Mouse (Mus musculus) neural tube, embryonic 15.5 days (tissue): ENCODE measurements around the gene Tlcd2. TPM values are rescaled to one million over a fixed set of nuclear protein-coding genes. Genes with fewer than 3 reads are reported as not detected.

Experiments used
- ATAC-seq: fragments of 200-750 bp; cut with Nextera tagmentation; 2 replicates; pipeline ENCODE4 v1.8.0; 2017; ENCODE audit warnings: mild to moderate bottlenecking, moderate TSS enrichment, moderate library complexity; ENCODE audit not compliant: low FRiP score
- H3K27ac ChIP-seq: fragments of 300-500 bp; sonication (generic); replicated peaks from 2 replicates; pipeline ENCODE4 v1.5.1; 2015; ENCODE audit warnings: mild to moderate bottlenecking, inconsistent platforms
- H3K27me3 ChIP-seq: fragments of 300-500 bp; sonication (generic); replicated peaks from 2 replicates; pipeline ENCODE4 v1.6.1; 2015; ENCODE audit warnings: inconsistent platforms
- H3K36me3 ChIP-seq: fragments of 300-500 bp; sonication (generic); 2 replicates; pipeline ENCODE4 v1.6.1; 2015; ENCODE audit warnings: inconsistent platforms
- H3K4me1 ChIP-seq: fragments of 300-500 bp; sonication (generic); 2 replicates; pipeline ENCODE4 v1.6.1; 2015; ENCODE audit warnings: inconsistent platforms
- H3K4me2 ChIP-seq: fragments of 300-500 bp; sonication (generic); 2 replicates; pipeline ENCODE4 v1.6.1; 2015; ENCODE audit warnings: inconsistent platforms, mild to moderate bottlenecking, moderate library complexity
- H3K4me3 ChIP-seq: fragments of 300-500 bp; sonication (generic); replicated peaks from 2 replicates; pipeline ENCODE4 v1.5.1; 2015; ENCODE audit warnings: mild to moderate bottlenecking, inconsistent platforms
- H3K9ac ChIP-seq: fragments of 300-500 bp; sonication (generic); replicated peaks from 2 replicates; pipeline ENCODE4 v1.6.1; 2015; ENCODE audit warnings: mild to moderate bottlenecking, inconsistent platforms
- H3K9me3 ChIP-seq: fragments of 300-500 bp; sonication (generic); replicated peaks from 2 replicates; pipeline ENCODE4 v1.6.1; 2016; ENCODE audit warnings: inconsistent platforms
- WGBS: fragments of 180-500 bp; shearing (Covaris S2); methylation state at CpG from one replicate; pipeline ENCODE4 v1.1.7; 2015; ENCODE audit warnings: mixed read lengths; 5-methylcytosine and 5-hydroxymethylcytosine counted together
- polyA plus RNA-seq: library from polyadenylated mRNA; unstranded; fragments of >200 nt; fragmentation: Nextera tagmentation; extraction: Ambion mirVana; gene quantifications from 2 replicates; pipeline ENCODE4 v1.2.1, GENCODE M21; 2015

Tlcd2 gene
- polyA plus RNA-seq, 1 experiment from 2014 or later, result 2.4 TPM

GRCm38 (mm10) chr11:75429019-75429705 is 32.4 kb upstream of the Tlcd2 start:
- no peaks in the 10 kb centered on the region for H3K27me3 ChIP-seq
- WGBS, result 89% methylated on average over 9 of the region's 9 CpGs
- no peaks in the 10 kb centered on the region for H3K9me3 ChIP-seq
- no peak overlapping the region for H3K27ac ChIP-seq
- no peak overlapping the region for H3K4me3 ChIP-seq
- peaks cover 7% of the 10 kb centered on the region for H3K4me1 ChIP-seq
- ATAC-seq, result no peak
- H3K9ac ChIP-seq, result no peak overlapping the region
- H3K4me2 ChIP-seq, result no peak overlapping the region
- no peaks in the 10 kb centered on the region for H3K36me3 ChIP-seq

- Histone ChIP-seq H3K9ac (no peak overlapping the region), H3K4me1 (peaks cover 7% of the 10 kb centered on the region), H3K4me3 (no peak overlapping the region), H3K9me3 (no peaks in the 10 kb centered on the region), H3K27me3 (no peaks in the 10 kb centered on the region), H3K4me2 (peak overlapping the region; percentile 15), H3K27ac (peak overlapping the region; percentile 3; the same call in 1 of the 2 replicates), H3K36me3 (no peaks in the 10 kb centered on the region)
- peak; percentile 61; the same call in 1 of the 2 replicates for ATAC-seq
- WGBS, result 59% methylated on average over 11 of the region's 11 CpGs
Observed at GRCm38 (mm10) chr11:75431307-75431706, 30.2 kb upstream of the Tlcd2 start.

DNA sequence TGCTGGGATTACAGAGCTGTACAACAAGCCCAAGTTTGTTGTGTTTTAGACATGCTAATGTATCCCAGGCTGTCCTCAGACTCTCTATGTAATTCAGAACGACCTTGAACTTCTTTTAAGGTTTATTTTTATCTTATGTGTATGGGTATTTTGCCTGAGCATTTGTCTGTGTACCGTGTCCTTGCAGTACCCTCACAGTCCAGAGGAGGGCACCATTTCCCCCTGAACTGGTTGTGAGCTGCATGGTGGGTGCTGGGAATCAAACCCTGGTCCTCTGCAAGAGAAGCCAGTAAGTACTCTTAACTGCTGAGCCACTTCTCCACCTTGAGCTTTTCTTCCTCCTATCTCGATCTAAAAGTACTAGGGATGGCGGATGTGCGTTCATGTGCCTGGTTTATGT is 27.4 kb upstream of the Tlcd2 start:
- no peak for ATAC-seq

DNA sequence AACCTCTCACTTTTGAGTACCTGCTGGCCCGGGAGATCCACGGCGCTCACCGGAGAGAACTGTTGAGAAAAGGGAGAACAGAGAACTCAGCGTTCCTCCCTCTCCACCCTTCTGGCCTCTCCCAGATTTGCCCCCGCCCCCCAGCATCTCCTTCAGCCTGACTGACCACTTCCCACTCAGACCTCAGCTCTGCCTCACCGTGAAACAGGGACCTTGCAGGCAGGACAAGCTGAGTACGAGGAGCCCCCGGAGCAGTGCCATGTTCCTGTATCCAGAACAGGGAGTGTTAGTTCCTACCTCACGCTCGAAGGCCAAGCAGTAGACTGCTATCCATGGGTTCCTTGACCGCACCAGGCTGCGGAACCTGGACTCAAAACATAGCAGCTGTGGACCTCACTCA is 23.3 kb upstream of the Tlcd2 start:
- WGBS, result 88% methylated on average over 13 of the region's 13 CpGs
- H3K27ac ChIP-seq, result no peak overlapping the region
- H3K4me1 ChIP-seq, result no peaks in the 10 kb centered on the region
- ATAC-seq, result no peak
- no peaks in the 10 kb centered on the region for H3K9me3 ChIP-seq
- peaks cover 22% of the 10 kb centered on the region for H3K36me3 ChIP-seq
- H3K9ac ChIP-seq, result no peak overlapping the region
- H3K4me2 ChIP-seq, result no peak overlapping the region
- no peaks in the 10 kb centered on the region for H3K27me3 ChIP-seq
- no peak overlapping the region for H3K4me3 ChIP-seq

More for the DNA sequence above, 27.4 kb upstream of the Tlcd2 start:
- WGBS, result 92% methylated on average over 5 of the region's 5 CpGs
- no peak overlapping the region for H3K27ac ChIP-seq
- H3K4me1 ChIP-seq, result peaks cover 7% of the 10 kb centered on the region
- no peaks in the 10 kb centered on the region for H3K9me3 ChIP-seq
- H3K4me2 ChIP-seq, result no peak overlapping the region
- H3K27me3 ChIP-seq, result no peaks in the 10 kb centered on the region
- no peaks in the 10 kb centered on the region for H3K36me3 ChIP-seq
- H3K4me3 ChIP-seq, result no peak overlapping the region
- H3K9ac ChIP-seq, result no peak overlapping the region

- Histone ChIP-seq H3K9ac (no peak overlapping the region), H3K9me3 (no peaks in the 10 kb centered on the region), H3K27ac (no peak overlapping the region), H3K4me2 (no peak overlapping the region), H3K36me3 (peaks cover 27% of the 10 kb centered on the region), H3K4me1 (no peaks in the 10 kb centered on the region), H3K27me3 (no peaks in the 10 kb centered on the region), H3K4me3 (no peak overlapping the region)
- no peak for ATAC-seq
- WGBS, result 88% methylated on average over 3 of the region's 3 CpGs
Observed at GRCm38 (mm10) chr11:75438804-75439203, 22.7 kb upstream of the Tlcd2 start.

DNA sequence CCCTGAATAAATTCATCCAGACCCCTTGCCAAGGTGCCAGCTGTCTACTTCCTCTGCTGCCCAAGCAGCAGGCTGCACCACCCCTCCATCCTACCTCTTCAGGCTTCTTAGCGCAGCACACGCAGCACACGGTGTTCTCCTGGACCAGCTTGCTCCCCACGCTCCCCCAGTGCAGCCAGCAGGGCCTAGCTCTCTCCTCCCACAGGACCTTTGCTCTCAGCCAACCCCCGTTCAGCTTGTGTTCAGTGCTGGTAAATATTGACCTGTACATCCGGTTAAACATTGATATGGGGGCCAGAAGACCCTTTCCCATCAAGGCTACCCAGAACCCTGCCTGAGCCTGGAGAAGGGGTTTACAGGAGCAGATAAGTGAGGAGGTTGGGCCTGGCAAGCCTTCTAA is 22.2 kb upstream of the Tlcd2 start, which contains the start of gene Serpinf2:
Gene Serpinf2 (minus strand): TSS at position 229 of the 400 bp plus-strand sequence.
- 92% methylated on average over 6 of the region's 6 CpGs for WGBS
- no peak within 1 kb of the TSS for H3K27ac ChIP-seq
- peaks cover 29% of the 10 kb centered on the region for H3K36me3 ChIP-seq
- H3K27me3 ChIP-seq, result no peaks in the 10 kb centered on the region
- H3K4me1 ChIP-seq, result no peaks in the 10 kb centered on the region
- no peaks in the 10 kb centered on the region for H3K9me3 ChIP-seq
- no peak for ATAC-seq
- no peak within 1 kb of the TSS for H3K9ac ChIP-seq
- no peak within 1 kb of the TSS for H3K4me2 ChIP-seq
- H3K4me3 ChIP-seq, result no peak within 1 kb of the TSS

DNA sequence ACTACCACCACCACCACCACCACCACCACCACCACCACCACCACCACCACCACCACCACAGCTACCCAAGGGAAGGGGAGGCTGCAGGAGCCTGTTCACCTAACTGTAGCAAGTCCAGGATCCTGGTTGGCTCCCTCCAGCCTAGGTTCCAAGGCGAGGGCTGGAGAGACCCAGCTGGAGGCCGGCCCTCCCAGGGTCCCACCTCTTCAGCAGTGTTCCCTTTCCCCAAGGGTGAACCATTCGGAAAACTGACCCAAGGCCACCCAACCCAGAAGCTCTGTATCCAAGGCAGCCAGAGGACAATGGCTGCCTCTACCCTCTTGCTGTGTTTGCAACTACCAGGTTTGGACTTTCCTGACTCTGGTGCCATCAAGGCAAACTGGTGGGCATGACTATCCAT is 21.6 kb upstream of the Tlcd2 start:
- ATAC-seq, result no peak
- Histone ChIP-seq H3K27ac (no peak overlapping the region), H3K4me1 (no peaks in the 10 kb centered on the region), H3K9me3 (no peaks in the 10 kb centered on the region), H3K4me2 (no peak overlapping the region), H3K27me3 (no peaks in the 10 kb centered on the region), H3K4me3 (no peak overlapping the region), H3K36me3 (peaks cover 31% of the 10 kb centered on the region), H3K9ac (no peak overlapping the region)
- WGBS, result 91% methylated on average over 3 of the region's 3 CpGs

DNA sequence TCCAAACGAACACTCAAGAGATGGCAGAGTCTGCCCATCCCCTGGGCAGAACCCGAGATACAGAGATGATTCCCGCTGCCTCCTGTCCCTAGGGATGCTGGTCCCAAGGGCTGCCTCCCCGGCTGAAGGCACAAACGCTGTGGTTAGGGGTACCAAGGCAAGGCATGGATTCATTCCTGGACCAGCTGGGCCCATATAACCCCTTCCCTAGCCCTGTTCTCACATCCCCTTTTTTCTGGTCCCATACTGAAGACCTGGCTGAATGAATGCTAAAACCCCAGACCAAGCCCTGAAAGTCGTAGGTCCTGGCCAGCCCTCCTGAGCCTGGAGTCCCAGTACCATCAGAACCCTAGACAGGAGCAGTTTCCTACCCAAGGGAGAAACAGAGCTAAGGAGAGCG is 20.5 kb upstream of the Tlcd2 start:
- Histone ChIP-seq H3K27ac (no peak overlapping the region), H3K4me1 (no peaks in the 10 kb centered on the region), H3K36me3 (peaks cover 42% of the 10 kb centered on the region), H3K9ac (no peak overlapping the region), H3K4me2 (no peak overlapping the region), H3K27me3 (no peaks in the 10 kb centered on the region), H3K9me3 (no peaks in the 10 kb centered on the region), H3K4me3 (no peak overlapping the region)
- WGBS, result 72% methylated on average over 7 of the region's 7 CpGs
- ATAC-seq, result no peak

GRCm38 (mm10) chr11:75441601-75442000 is 19.9 kb upstream of the Tlcd2 start:
- H3K36me3 ChIP-seq, result peaks cover 44% of the 10 kb centered on the region
- WGBS, result 75% methylated on average over 16 of the region's 16 CpGs

DNA sequence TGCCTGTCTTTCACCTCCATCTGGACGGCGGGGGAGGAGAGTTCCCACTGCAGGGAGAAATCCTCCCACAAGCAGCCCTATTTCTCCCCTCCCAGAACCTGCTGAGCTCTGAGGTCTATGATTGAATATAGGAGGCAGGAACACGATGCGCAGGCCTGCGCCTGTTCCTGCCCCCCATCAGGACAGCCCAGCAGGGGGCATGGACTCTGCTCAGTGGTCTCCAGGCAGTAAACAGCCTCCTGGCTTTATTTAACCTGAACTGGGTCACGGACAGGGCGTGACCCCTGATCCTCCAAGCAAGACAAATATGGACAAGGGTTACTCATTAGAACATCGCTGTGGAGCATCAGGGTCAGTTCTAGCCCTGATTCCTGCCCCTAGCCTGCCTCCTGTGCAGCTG is 17.8 kb upstream of the Tlcd2 start:
- Histone ChIP-seq H3K9ac (no peak overlapping the region), H3K4me3 (no peak overlapping the region), H3K9me3 (no peaks in the 10 kb centered on the region), H3K4me1 (no peaks in the 10 kb centered on the region), H3K36me3 (peaks cover 65% of the 10 kb centered on the region), H3K4me2 (no peak overlapping the region), H3K27me3 (no peaks in the 10 kb centered on the region), H3K27ac (no peak overlapping the region)
- no peak for ATAC-seq
- 47% methylated on average over 8 of the region's 8 CpGs for WGBS

More at GRCm38 (mm10) chr11:75441601-75442000, 19.9 kb upstream of the Tlcd2 start:
- no peak overlapping the region for H3K9ac ChIP-seq
- no peak overlapping the region for H3K27ac ChIP-seq
- no peak for ATAC-seq
- H3K4me1 ChIP-seq, result no peaks in the 10 kb centered on the region
- H3K4me2 ChIP-seq, result no peak overlapping the region
- no peak overlapping the region for H3K4me3 ChIP-seq
- H3K9me3 ChIP-seq, result no peaks in the 10 kb centered on the region
- H3K27me3 ChIP-seq, result no peaks in the 10 kb centered on the region

GRCm38 (mm10) chr11:75448575-75448974 is 12.9 kb upstream of the Tlcd2 start:
- Histone ChIP-seq H3K27me3 (no peaks in the 10 kb centered on the region), H3K36me3 (peaks cover 56% of the 10 kb centered on the region), H3K4me1 (peaks cover 34% of the 10 kb centered on the region), H3K9me3 (no peaks in the 10 kb centered on the region), H3K9ac (no peak overlapping the region), H3K4me2 (no peak overlapping the region), H3K4me3 (no peak overlapping the region), H3K27ac (no peak overlapping the region)
- WGBS, result 81% methylated on average over 3 of the region's 3 CpGs
- ATAC-seq, result no peak

DNA sequence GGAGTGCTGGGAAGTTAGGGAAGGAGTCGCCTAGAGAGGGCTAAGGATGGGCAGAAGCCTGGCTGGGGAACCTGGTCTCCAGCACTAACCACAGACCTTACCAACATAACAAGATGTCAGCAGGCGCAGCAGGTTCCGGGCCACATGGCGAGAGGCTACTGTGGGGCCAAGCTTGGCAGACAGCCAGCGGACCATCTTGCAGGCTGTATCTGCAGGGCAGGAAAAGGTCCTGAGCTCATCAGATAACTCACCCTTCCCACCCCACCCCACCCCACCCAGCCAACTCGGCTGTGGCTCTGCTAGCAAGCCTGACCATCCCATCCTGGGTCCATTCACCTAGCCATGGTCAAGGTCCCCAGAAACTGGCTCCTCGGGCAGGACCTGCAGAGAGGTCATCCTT is 11.8 kb upstream of the Tlcd2 start:
- WGBS, result 77% methylated on average over 7 of the region's 7 CpGs
- no peak overlapping the region for H3K4me2 ChIP-seq
- no peak for ATAC-seq
- H3K4me3 ChIP-seq, result no peak overlapping the region
- no peak overlapping the region for H3K9ac ChIP-seq
- H3K27me3 ChIP-seq, result no peaks in the 10 kb centered on the region
- peaks cover 42% of the 10 kb centered on the region for H3K4me1 ChIP-seq
- peaks cover 52% of the 10 kb centered on the region for H3K36me3 ChIP-seq
- H3K9me3 ChIP-seq, result no peaks in the 10 kb centered on the region
- no peak overlapping the region for H3K27ac ChIP-seq
